Mouse (Mus musculus): ENCODE measurements around the gene Rcan3.

Rcan3 gene

GRCm38 (mm10) chr4:135433443-135434394, at the start of gene Rcan3:
Gene Rcan3, minus strand, starts transcription at chr4:135433853.
- DNase-seq (ENCODE audit: low read depth, low spot score): peak; percentile 70

GRCm38 (mm10) chr4:135480370-135480769, 46.7 kb upstream of the Rcan3 start:
- DNase-seq (ENCODE audit: low read depth, low spot score): no peak

GRCm38 (mm10) chr4:135477851-135478250, 44.2 kb upstream of the Rcan3 start:
- DNase-seq (ENCODE audit: low read depth, low spot score): no peak

- DNase-seq (ENCODE audit: low read depth, low spot score): no peak
These were observed 29.8 kb upstream of the Rcan3 start for GRCm38 (mm10) chr4:135463406-135463805.

GRCm38 (mm10) chr4:135453572-135453971, 19.9 kb upstream of the Rcan3 start:
- DNase-seq (ENCODE audit: low read depth, low spot score): no peak

GRCm38 (mm10) chr4:135453164-135453563, 19.5 kb upstream of the Rcan3 start:
- DNase-seq (ENCODE audit: low read depth, low spot score): no peak

- DNase-seq (ENCODE audit: low read depth, low spot score): no peak
These were observed 17.8 kb upstream of the Rcan3 start for GRCm38 (mm10) chr4:135451360-135452015.

- DNase-seq (ENCODE audit: low read depth, low spot score): no peak
These were observed 8.8 kb upstream of the Rcan3 start for GRCm38 (mm10) chr4:135442473-135442872.

GRCm38 (mm10) chr4:135439904-135440522, 6.4 kb upstream of the Rcan3 start:
- peak; percentile 35 for DNase-seq (ENCODE audit: low read depth, low spot score)

GRCm38 (mm10) chr4:135439188-135439647, 5.6 kb upstream of the Rcan3 start:
- peak; percentile 80 for DNase-seq (ENCODE audit: low read depth, low spot score)

GRCm38 (mm10) chr4:135437924-135438323, 4.3 kb upstream of the Rcan3 start:
- DNase-seq (ENCODE audit: low read depth, low spot score): no peak

GRCm38 (mm10) chr4:135436291-135436690, 2.6 kb upstream of the Rcan3 start:
- DNase-seq (ENCODE audit: low read depth, low spot score): peak; percentile 37

GRCm38 (mm10) chr4:135434395-135434789, 739 bp upstream of the Rcan3 start:
- DNase-seq (ENCODE audit: low read depth, low spot score): no peak

- no peak for DNase-seq (ENCODE audit: low read depth, low spot score)
These were observed 589 bp downstream of the Rcan3 start for GRCm38 (mm10) chr4:135433086-135433442.

- no peak for DNase-seq (ENCODE audit: low read depth, low spot score)
These were observed 3.5 kb downstream of the Rcan3 start for GRCm38 (mm10) chr4:135429990-135430760.

- no peak for DNase-seq (ENCODE audit: low read depth, low spot score)
These were observed 4.3 kb downstream of the Rcan3 start for GRCm38 (mm10) chr4:135429383-135429782.

- DNase-seq (ENCODE audit: low read depth, low spot score): no peak
These were observed 7.1 kb downstream of the Rcan3 start for GRCm38 (mm10) chr4:135426587-135426986.

- DNase-seq (ENCODE audit: low read depth, low spot score): no peak
These were observed 8.0 kb downstream of the Rcan3 start for GRCm38 (mm10) chr4:135425625-135426024.

- no peak for DNase-seq (ENCODE audit: low read depth, low spot score)
These were observed 12.7 kb downstream of the Rcan3 start for GRCm38 (mm10) chr4:135420961-135421360.

GRCm38 (mm10) chr4:135420416-135420815, 13.2 kb downstream of the Rcan3 start:
- no peak for DNase-seq (ENCODE audit: low read depth, low spot score)

GRCm38 (mm10) chr4:135419996-135420395, 13.7 kb downstream of the Rcan3 start:
- DNase-seq (ENCODE audit: low read depth, low spot score): no peak

Measured in 3T3-L1 (cell line).